Mouse (Mus musculus) brown adipose tissue, adult 24 weeks (tissue): ENCODE data around the gene Vsx1. TPM values are rescaled to one million over a fixed set of nuclear protein-coding genes. Genes with fewer than 3 reads are reported as not detected.

Experiments used
- H3K27ac ChIP-seq: fragments of 200-500 bp; replicated peaks from 2 replicates; pipeline ENCODE4 v1.5.1; 2012; ENCODE audit warnings: low read depth, mild to moderate bottlenecking, low read length
- H3K4me1 ChIP-seq: fragments of 200-500 bp; 2 replicates; pipeline ENCODE4 v1.6.1; 2012; ENCODE audit warnings: low read length, mixed read lengths; ENCODE audit not compliant: control insufficient read depth, insufficient read depth, insufficient read length
- H3K4me3 ChIP-seq: fragments of 200-500 bp; 2 replicates; pipeline ENCODE4 v1.5.1; 2012; ENCODE audit warnings: low read depth, mild to moderate bottlenecking, low read length, moderate library complexity; ENCODE audit not compliant: insufficient read depth
- polyA plus RNA-seq: library from polyadenylated mRNA; stranded (reverse); fragments of >200 nt; gene quantifications from 2 replicates; pipeline ENCODE4 v1.2.4, GENCODE M21; 2012; ENCODE audit not compliant: missing spikeins, insufficient read depth, insufficient read length

Gene Vsx1
- polyA plus RNA-seq, 1 experiment: not detected

GRCm38 (mm10) chr2:150637702-150638369 lies 51.3 kb downstream of the Vsx1 start:
- Histone ChIP-seq H3K4me1 (no peaks in the 10 kb centered on the region), H3K27ac (no peak overlapping the region), H3K4me3 (no peak overlapping the region)

GRCm38 (mm10) chr2:150635877-150636446 lies 53.2 kb downstream of the Vsx1 start:
- Histone ChIP-seq H3K4me3 (no peak overlapping the region), H3K27ac (no peak overlapping the region), H3K4me1 (no peaks in the 10 kb centered on the region)

Other genes with a start within 250 kb of the Vsx1 start
- gene Zfp442, start 237.9 kb downstream of the Vsx1 start, polyA plus RNA-seq: 1.7 TPM in 2 replicates
- gene Zfp345, start 204.3 kb downstream of the Vsx1 start, polyA plus RNA-seq: not detected in 2 replicates
- gene Cst7, start 118.9 kb downstream of the Vsx1 start, polyA plus RNA-seq: not detected in 2 replicates
- 125 and 136 TPM in 2 replicates for gene Apmap, start 80.8 kb downstream of the Vsx1 start, polyA plus RNA-seq
- 95.0 and 102 TPM in 2 replicates for gene Acss1, start 20.9 kb downstream of the Vsx1 start, polyA plus RNA-seq
- 12.6 and 16.9 TPM in 2 replicates for gene Entpd6, start 59.7 kb upstream of the Vsx1 start, polyA plus RNA-seq
- 51.9 and 52.1 TPM in 2 replicates for gene Pygb, start 97.4 kb upstream of the Vsx1 start, polyA plus RNA-seq
- 32.4 and 57.2 TPM in 2 replicates for gene Abhd12, start 215.4 kb upstream of the Vsx1 start, polyA plus RNA-seq
- gene Gins1, start 216.0 kb upstream of the Vsx1 start, polyA plus RNA-seq: 3.6 and 3.8 TPM in 2 replicates